Mouse (Mus musculus) midbrain, embryonic 15.5 days (tissue): Measurements from ENCODE around the gene Inpp5b. TPM values are rescaled to one million over a fixed set of nuclear protein-coding genes. Genes with fewer than 3 reads are reported as not detected.

Experiments used
- ATAC-seq: fragments of 200-750 bp; cut with Nextera tagmentation; replicated peaks from 2 replicates; pipeline ENCODE4 v1.8.0; 2017; ENCODE audit warnings: moderate TSS enrichment
- H3K27ac ChIP-seq: fragments of 300-500 bp; sonication (generic); 2 replicates; pipeline ENCODE4 v1.5.1; 2015; ENCODE audit warnings: mild to moderate bottlenecking, inconsistent platforms
- H3K27me3 ChIP-seq: fragments of 300-500 bp; sonication (generic); replicated peaks from 2 replicates; pipeline ENCODE4 v1.6.1; 2015; ENCODE audit warnings: inconsistent platforms
- H3K36me3 ChIP-seq: fragments of 300-500 bp; sonication (generic); replicated peaks from 2 replicates; pipeline ENCODE4 v1.6.1; 2015; ENCODE audit warnings: inconsistent platforms
- H3K4me1 ChIP-seq: fragments of 300-500 bp; sonication (generic); 2 replicates; pipeline ENCODE4 v1.6.1; 2015; ENCODE audit warnings: inconsistent platforms
- H3K4me2 ChIP-seq: fragments of 300-500 bp; sonication (generic); 2 replicates; pipeline ENCODE4 v1.6.1; 2015; ENCODE audit warnings: inconsistent platforms, mild to moderate bottlenecking, moderate library complexity
- H3K4me3 ChIP-seq: fragments of 300-500 bp; sonication (generic); 2 replicates; pipeline ENCODE4 v1.5.1; 2015; ENCODE audit warnings: mild to moderate bottlenecking, inconsistent platforms
- H3K9ac ChIP-seq: fragments of 300-500 bp; sonication (generic); 2 replicates; pipeline ENCODE4 v1.6.1; 2015; ENCODE audit warnings: mild to moderate bottlenecking, inconsistent platforms
- H3K9me3 ChIP-seq: fragments of 300-500 bp; sonication (generic); 2 replicates; pipeline ENCODE4 v1.6.1; 2016; ENCODE audit warnings: inconsistent platforms
- WGBS: fragments of 180-500 bp; shearing (Covaris S2); methylation state at CpG from one replicate; pipeline ENCODE4 v1.1.7; 2015; ENCODE audit warnings: mixed read lengths; 5-methylcytosine and 5-hydroxymethylcytosine counted together
- microRNA counts: library from miRNA; unstranded; fragments of <30 nt; microRNA quantifications from one replicate; lab custom pipeline; 2016
- microRNA-seq: library from miRNA; unstranded; fragments of <30 nt; microRNA quantifications from one replicate; pipeline ENCODE4, GENCODE M21; 2016
- polyA plus RNA-seq: library from polyadenylated mRNA; unstranded; fragments of >200 nt; fragmentation: Nextera tagmentation; extraction: Ambion mirVana; gene quantifications from 2 replicates; pipeline ENCODE4 v1.2.1, GENCODE M21; 2015

Inpp5b gene
- polyA plus RNA-seq, 1 experiment from 2014 or later: 29.1 TPM

- H3K4me3 ChIP-seq: no peak overlapping the region
These were observed 101.8 kb downstream of the Inpp5b start for GRCm38 (mm10) chr4:124843493-124843892.

GRCm38 (mm10) chr4:124847573-124847972 lies 105.9 kb downstream of the Inpp5b start:
- Histone ChIP-seq H3K36me3 (no peaks in the 10 kb centered on the region; the same call in 1 of the 2 replicates), H3K4me3 (0 out of 2 replicates have a peak overlapping the region, but pooled peaks have one; percentile 1), H3K27me3 (no peaks in the 10 kb centered on the region), H3K4me2 (no peak overlapping the region), H3K9ac (no peak overlapping the region), H3K27ac (no peak overlapping the region), H3K9me3 (no peaks in the 10 kb centered on the region), H3K4me1 (peaks cover 35% of the 10 kb centered on the region)
- 6% methylated on average over 8 of the region's 8 CpGs for WGBS
- ATAC-seq: no peak

More at GRCm38 (mm10) chr4:124843493-124843892, 101.8 kb downstream of the Inpp5b start:
- H3K4me1 ChIP-seq: peaks cover 11% of the 10 kb centered on the region
- WGBS: 55% methylated on average over 11 of the region's 11 CpGs
- no peak overlapping the region for H3K4me2 ChIP-seq
- peaks cover 9% of the 10 kb centered on the region; the same call in 1 of the 2 replicates for H3K36me3 ChIP-seq
- H3K9me3 ChIP-seq: no peaks in the 10 kb centered on the region
- 0 out of 2 replicates have a peak, but pooled peaks have one; percentile 41 for ATAC-seq
- no peak overlapping the region for H3K27ac ChIP-seq
- no peak overlapping the region for H3K9ac ChIP-seq
- H3K27me3 ChIP-seq: no peaks in the 10 kb centered on the region

GRCm38 (mm10) chr4:124849631-124850260 lies 108.1 kb downstream of the Inpp5b start:
- Histone ChIP-seq H3K9me3 (no peaks in the 10 kb centered on the region), H3K4me2 (peak overlapping the region; percentile 86), H3K4me1 (peaks cover 45% of the 10 kb centered on the region), H3K9ac (peak overlapping the region; percentile 83), H3K4me3 (peak overlapping the region; percentile 82), H3K36me3 (peaks cover 9% of the 10 kb centered on the region; the same call in 1 of the 2 replicates), H3K27ac (peak overlapping the region; percentile 95), H3K27me3 (no peaks in the 10 kb centered on the region)
- WGBS: 1% methylated on average over 24 of the region's 24 CpGs
- ATAC-seq: peak; percentile 58

- WGBS: under 1% methylated on average over 86 of the region's 90 CpGs
- Histone ChIP-seq H3K27me3 (no peaks in the 10 kb centered on the region), H3K4me2 (peak within 1 kb of the TSS; percentile 86), H3K4me3 (peak within 1 kb of the TSS; percentile 82), H3K9me3 (no peaks in the 10 kb centered on the region), H3K4me1 (peaks cover 45% of the 10 kb centered on the region), H3K9ac (peak within 1 kb of the TSS; percentile 83), H3K27ac (peak within 1 kb of the TSS; percentile 95), H3K36me3 (peaks cover 12% of the 10 kb centered on the region)
- ATAC-seq: peak; percentile 93
These were observed 108.7 kb downstream of the Inpp5b start, which contains the start of gene Yrdc for GRCm38 (mm10) chr4:124850261-124850913. TSS of gene Yrdc (plus strand) at chr4:124850679.

MicroRNA genes within 50 kb of the gene (microRNA counts, 519-probe panel; counts per million panel counts)
- microRNA mmu-miR-697 (lab: Ali Mortazavi, UCI) (not detected), microRNA mmu-miR-698 (lab: Ali Mortazavi, UCI) (not detected)

Small RNAs within 50 kb of the gene (microRNA-seq; reads per million reads assigned to microRNA genes)
- not detected for gene Gm24721
- gene Mir697: not detected
- not detected for gene Mir698

Other genes starting within 250 kb of the Inpp5b start
- 0.98 and 1.3 TPM in 2 replicates for gene 3100002H09Rik, start 131.0 kb upstream of the Inpp5b start, polyA plus RNA-seq
- gene Pou3f1, start 85.0 kb upstream of the Inpp5b start, polyA plus RNA-seq: 16.8 and 22.6 TPM in 2 replicates
- 36.8 and 41.8 TPM in 2 replicates for gene Utp11, start 48.2 kb upstream of the Inpp5b start, polyA plus RNA-seq
- gene Fhl3, start 41.1 kb upstream of the Inpp5b start, polyA plus RNA-seq: 1.6 and 2.2 TPM in 2 replicates
- 110 and 112 TPM in 2 replicates for gene Sf3a3, start 27.1 kb upstream of the Inpp5b start, polyA plus RNA-seq
- gene Mtf1, start 60.3 kb downstream of the Inpp5b start, polyA plus RNA-seq: 13.7 and 16.0 TPM in 2 replicates
- gene Yrdc, start 108.8 kb downstream of the Inpp5b start, polyA plus RNA-seq: 49.2 and 50.5 TPM in 2 replicates
- 94.8 and 95.8 TPM in 2 replicates for gene 1110065P20Rik, start 109.3 kb downstream of the Inpp5b start, polyA plus RNA-seq
- gene Maneal, start 120.3 kb downstream of the Inpp5b start, polyA plus RNA-seq: 13.8 and 14.2 TPM in 2 replicates
- 16.1 and 16.3 TPM in 2 replicates for gene Epha10, start 139.0 kb downstream of the Inpp5b start, polyA plus RNA-seq
- gene 9930104L06Rik, start 195.2 kb downstream of the Inpp5b start, polyA plus RNA-seq: 14.3 and 16.9 TPM in 2 replicates
- gene Cdca8, start 197.5 kb downstream of the Inpp5b start, polyA plus RNA-seq: 24.8 and 30.6 TPM in 2 replicates
- gene Rspo1, start 244.6 kb downstream of the Inpp5b start, polyA plus RNA-seq: 2.4 and 3.7 TPM in 2 replicates